11 mouse cellular contexts compared by ENCODE assay signal in the genomic region with DNA sequence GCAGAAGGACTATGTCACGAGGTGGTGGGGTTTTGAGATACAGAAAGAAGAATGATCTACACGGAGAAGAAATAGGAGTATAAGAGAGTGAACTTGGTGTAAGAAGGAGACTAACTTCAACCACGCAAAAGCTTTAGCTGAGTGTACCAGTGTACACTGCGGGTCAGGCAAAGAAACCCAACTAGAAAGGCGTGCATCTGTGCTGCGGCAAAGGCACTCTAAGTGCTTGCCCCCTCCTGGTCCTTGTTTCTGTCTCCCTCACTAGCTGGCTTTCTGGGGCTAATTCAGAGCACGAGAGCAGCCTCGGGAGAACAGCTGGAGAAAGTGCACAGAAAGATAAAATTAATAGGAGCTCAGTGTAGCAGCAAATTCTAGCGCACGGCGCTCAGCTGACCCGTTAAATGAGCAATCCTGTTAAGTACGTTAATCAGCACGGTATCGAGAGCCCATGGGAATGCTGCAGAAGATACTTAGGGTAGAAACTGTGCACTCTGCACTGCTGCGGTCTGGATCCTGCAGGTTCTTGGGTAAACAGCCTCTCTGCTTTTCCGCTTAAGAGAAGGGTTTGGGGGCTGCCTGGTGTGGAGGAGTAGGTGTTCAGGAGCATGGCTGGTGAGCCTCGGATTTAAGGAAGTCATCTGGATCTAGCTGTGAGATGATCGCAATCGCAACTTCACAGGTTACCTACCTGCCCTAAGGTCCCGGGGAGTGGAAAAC. TPM values are rescaled to one million over a fixed set of nuclear protein-coding genes. Genes with fewer than 3 reads are reported as not detected.
DNase-seq lines count a peak whose midpoint lies in the region; ATAC-seq and TF ChIP-seq lines count a peak whose summit lies in the region.
"Had no signal": no experiment of that assay in that cellular context is flagged by ENCODE, and none has a peak within 500 bp of the region (broad histone marks: within the 10 kb centered on the region; RNA-seq: fewer than 3 reads in every experiment).

No protein-coding gene starts in this region.

- TF ChIP-seq POLR2A in olfactory bulb, adult 2 months (IDR thresholded peaks at IDR 0.05; ENCODE audit: insufficient read depth, low read depth, low read length): no peak
- TF ChIP-seq POLR2A in thymus, adult 2 months (IDR thresholded peaks at IDR 0.05; ENCODE audit: control insufficient read depth, extremely low read depth, insufficient read depth, low read length, poor library complexity): no peak

- H3K27me3 ChIP-seq in kidney, embryonic 14.5 days (ENCODE audit: control insufficient read depth, insufficient read depth, low read length): peaks cover 32% of the 10 kb centered on the region
- peaks cover 56% of the 10 kb centered on the region for H3K27me3 ChIP-seq in embryonic facial prominence, embryonic 14.5 days (replicated peaks; ENCODE audit: control insufficient read depth, insufficient read depth, low read length)
- 0 out of 2 replicates have a peak, but pooled peaks cover 3% of the 10 kb centered on the region for H3K27me3 ChIP-seq in intestine, postnatal 0 days (replicated peaks; ENCODE audit: control insufficient read depth, insufficient read depth, low read length)
- H3K27me3 ChIP-seq in thymus, adult 2 months (ENCODE audit: control insufficient read depth, insufficient read depth, low read length): no peaks in the 10 kb centered on the region

- H3K4me3 ChIP-seq in kidney, embryonic 14.5 days (ENCODE audit: low read length): peak overlapping the region; percentile 39
- peak overlapping the region; percentile 42 for H3K4me3 ChIP-seq in embryonic facial prominence, embryonic 14.5 days (ENCODE audit: low read depth, low read length)
- H3K4me3 ChIP-seq in intestine, postnatal 0 days (ENCODE audit: low read depth, low read length): peak overlapping the region; percentile 5; the same call in 1 of the 2 replicates
- H3K4me3 ChIP-seq in olfactory bulb, adult 2 months (ENCODE audit: insufficient read depth, low read depth, low read length): peak overlapping the region; percentile 6; the same call in 1 of the 2 replicates
- no peak overlapping the region for H3K4me3 ChIP-seq in thymus, adult 2 months (ENCODE audit: control insufficient read depth, insufficient read depth, low read length)

- H3K9me3 ChIP-seq in kidney, embryonic 14.5 days (ENCODE audit: control insufficient read depth, low read length): no peaks in the 10 kb centered on the region
- H3K9me3 ChIP-seq in embryonic facial prominence, embryonic 14.5 days (ENCODE audit: control insufficient read depth, low read length): no peaks in the 10 kb centered on the region
- H3K9me3 ChIP-seq in intestine, postnatal 0 days (ENCODE audit: control insufficient read depth): no peaks in the 10 kb centered on the region

- no peak for DNase-seq in kidney, adult 9 months
- peak; percentile 8 for DNase-seq in embryonic facial prominence, embryonic 14.5 days (ENCODE audit: low spot score)
- no peak for DNase-seq in thymus, adult 2 months
- DNase-seq in spleen, adult 12 weeks (ENCODE audit: low spot score): no peak
- DNase-seq in adrenal gland, adult 8-10 months: no peak
- DNase-seq: gastrocnemius, postnatal 14 days had no signal

- peak overlapping the region; percentile 70 for H3K4me2 ChIP-seq in kidney, embryonic 14.5 days (replicated peaks; ENCODE audit: low read depth, low read length)
- peak overlapping the region; percentile 69 for H3K4me2 ChIP-seq in embryonic facial prominence, embryonic 14.5 days (ENCODE audit: low read depth, low read length)
- peak overlapping the region; percentile 46 for H3K4me2 ChIP-seq in intestine, postnatal 0 days (replicated peaks; ENCODE audit: low read depth)

- peak; percentile 48; the same call in 1 of the 2 replicates for ATAC-seq in kidney, embryonic 14.5 days (ENCODE audit: low FRiP score, low TSS enrichment)
- no peak for ATAC-seq in embryonic facial prominence, embryonic 14.5 days (ENCODE audit: low read depth)
- ATAC-seq in intestine, postnatal 0 days: no peak

- no peak overlapping the region for H3K9ac ChIP-seq in kidney, embryonic 14.5 days (ENCODE audit: low read depth, low read length)
- H3K9ac ChIP-seq in embryonic facial prominence, embryonic 14.5 days (ENCODE audit: low read depth, low read length): no peak overlapping the region; the same call in 1 of the 2 replicates
- no peak overlapping the region for H3K9ac ChIP-seq in intestine, postnatal 0 days (ENCODE audit: low read depth, low read length)

- no peaks in the 10 kb centered on the region for H3K36me3 ChIP-seq in kidney, embryonic 14.5 days (ENCODE audit: control insufficient read depth, insufficient read depth, low read length)
- H3K36me3 ChIP-seq in embryonic facial prominence, embryonic 14.5 days (ENCODE audit: control insufficient read depth, insufficient read depth, low read length): no peaks in the 10 kb centered on the region
- H3K36me3 ChIP-seq in intestine, postnatal 0 days (ENCODE audit: control insufficient read depth, insufficient read depth): no peaks in the 10 kb centered on the region
- no peaks in the 10 kb centered on the region for H3K36me3 ChIP-seq in thymus, adult 2 months (ENCODE audit: control insufficient read depth, insufficient read depth, low read length)

- no peaks in the 10 kb centered on the region for H3K4me1 ChIP-seq in kidney, embryonic 14.5 days (ENCODE audit: control insufficient read depth, insufficient read depth, low read length)
- no peaks in the 10 kb centered on the region for H3K4me1 ChIP-seq in embryonic facial prominence, embryonic 14.5 days (ENCODE audit: control insufficient read depth, insufficient read depth, low read length)
- no peaks in the 10 kb centered on the region for H3K4me1 ChIP-seq in intestine, postnatal 0 days (replicated peaks; ENCODE audit: control insufficient read depth, insufficient read depth, low read length)
- H3K4me1 ChIP-seq in olfactory bulb, adult 2 months (ENCODE audit: control insufficient read depth, insufficient read depth, low read length): no peaks in the 10 kb centered on the region
- no peaks in the 10 kb centered on the region for H3K4me1 ChIP-seq in thymus, adult 2 months (replicated peaks; ENCODE audit: control insufficient read depth, insufficient read depth, low read length)

- WGBS in kidney, embryonic 14.5 days: 34% methylated on average over 21 of the region's 21 CpGs
- WGBS in embryonic facial prominence, embryonic 14.5 days: 21% methylated on average over 21 of the region's 21 CpGs
- WGBS in intestine, postnatal 0 days: 28% methylated on average over 21 of the region's 21 CpGs
- WGBS in olfactory bulb, adult 2 months: 24% methylated on average over 21 of the region's 21 CpGs
- WGBS in thymus, adult 2 months: 8% methylated on average over 21 of the region's 21 CpGs

- no peak overlapping the region for H3K27ac ChIP-seq in kidney, embryonic 14.5 days (ENCODE audit: low read depth, low read length)
- H3K27ac ChIP-seq in embryonic facial prominence, embryonic 14.5 days (replicated peaks; ENCODE audit: low read depth, low read length): no peak overlapping the region
- no peak overlapping the region for H3K27ac ChIP-seq in intestine, postnatal 0 days (ENCODE audit: low read depth, low read length)
- H3K27ac ChIP-seq in olfactory bulb, adult 2 months (ENCODE audit: insufficient read depth, low read depth, low read length): no peak overlapping the region
- no peak overlapping the region for H3K27ac ChIP-seq in thymus, adult 2 months (ENCODE audit: control insufficient read depth, insufficient read depth, low read length)

- TF ChIP-seq CTCF in intestine, postnatal 0 days (IDR thresholded peaks at IDR 0.05; ENCODE audit: low read depth): no peak
- no peak for TF ChIP-seq CTCF in olfactory bulb, adult 2 months (IDR thresholded peaks at IDR 0.05; ENCODE audit: insufficient read depth, low read depth, low read length)
- no peak for TF ChIP-seq CTCF in thymus, adult 2 months (IDR thresholded peaks at IDR 0.05; ENCODE audit: borderline replicate concordance, control insufficient read depth, extremely low read depth, insufficient read depth, low read length, poor library complexity)

RNA-seq across cellular contexts. Expression of a gene that starts 0.8 kb away (rescaled TPM):
- 0.29 and 0.43 TPM in 2 replicates for polyA plus RNA-seq in kidney, embryonic 14.5 days (2014; fragmentation: Nextera tagmentation; extraction: Ambion mirVana)
- polyA plus RNA-seq in embryonic facial prominence, embryonic 14.5 days (2014; fragmentation: Nextera tagmentation; extraction: Ambion mirVana): 1.4 and 1.5 TPM in 2 replicates
- polyA plus RNA-seq in intestine, postnatal 0 days (2015; fragmentation: Nextera tagmentation; extraction: Ambion mirVana): not detected in 2 replicates
- not detected in 2 replicates for polyA plus RNA-seq in olfactory bulb, adult 2 months (2012; ENCODE audit: insufficient read depth, insufficient read length, low replicate concordance, missing spikeins)
- not detected in 2 replicates for polyA plus RNA-seq in thymus, adult 2 months (2012; rRNA removed)
- 1 to 10 TPM in 2 of 4 experiments, under 1 TPM in 2; 0.59 to 5.8 (median 2.1) TPM for total RNA-seq in adrenal gland, adult 8-10 months (2022)
- total RNA-seq: gastrocnemius, postnatal 14 days had no signal
- polyA plus RNA-seq: liver, embryonic 16.5 days; small intestine, adult 2 months had no signal
